Mouse (Mus musculus): ENCODE data around the gene Tle2.

- no peak for TF ChIP-seq CTCF (IDR thresholded peaks at IDR 0.05; ENCODE audit: low read depth)
- TF ChIP-seq EP300 (IDR thresholded peaks at IDR 0.05; ENCODE audit: low read depth) = no peak
Observed at GRCm38 (mm10) chr10:81583347-81583746, 9.0 kb downstream of the Tle2 start.

Measured in liver, postnatal 0 days (tissue).